Mouse (Mus musculus) limb, embryonic 14.5 days (tissue): ENCODE data around the gene Smg9. TPM values are rescaled to one million over a fixed set of nuclear protein-coding genes. Genes with fewer than 3 reads are reported as not detected.

ENCODE experiments used
- ATAC-seq: fragments of 200-750 bp; cut with Nextera tagmentation; 2 replicates; pipeline ENCODE4 v1.8.0; 2017; ENCODE audit warnings: low read depth, moderate number of reproducible peaks, moderate TSS enrichment; ENCODE audit not compliant: low FRiP score
- DNase-seq: peaks from one replicate; pipeline ENCODE4 v3.0.0-alpha.2; 2015; ENCODE audit warnings: low spot score
- H3K27ac ChIP-seq: fragments of 300-500 bp; sonication (generic); replicated peaks from 2 replicates; pipeline ENCODE4 v1.5.1; 2014; ENCODE audit warnings: low read depth, mild to moderate bottlenecking, low read length, moderate library complexity, mixed read lengths
- H3K27me3 ChIP-seq: fragments of 300-500 bp; sonication (generic); 2 replicates; pipeline ENCODE4 v1.6.1; 2014; ENCODE audit warnings: low read length, mixed read lengths; ENCODE audit not compliant: control insufficient read depth, insufficient read depth
- H3K36me3 ChIP-seq: fragments of 300-500 bp; sonication (generic); 2 replicates; pipeline ENCODE4 v1.6.1; 2014; ENCODE audit warnings: mild to moderate bottlenecking, low read length, moderate library complexity, mixed read lengths; ENCODE audit not compliant: control insufficient read depth, insufficient read depth
- H3K4me1 ChIP-seq: fragments of 300-500 bp; sonication (generic); 2 replicates; pipeline ENCODE4 v1.6.1; 2014; ENCODE audit warnings: antibody characterized with exemption, low read length, mixed read lengths; ENCODE audit not compliant: control insufficient read depth, insufficient read depth
- H3K4me2 ChIP-seq: fragments of 300-500 bp; sonication (generic); replicated peaks from 2 replicates; pipeline ENCODE4 v1.6.1; 2014; ENCODE audit warnings: low read depth, mild to moderate bottlenecking, low read length, moderate library complexity; ENCODE audit not compliant: severe bottlenecking
- H3K4me3 ChIP-seq: fragments of 300-500 bp; sonication (generic); replicated peaks from 2 replicates; pipeline ENCODE4 v1.5.1; 2014; ENCODE audit warnings: low read length
- H3K9ac ChIP-seq: fragments of 300-500 bp; sonication (generic); 2 replicates; pipeline ENCODE4 v1.6.1; 2014; ENCODE audit warnings: mild to moderate bottlenecking, low read depth, low read length, moderate library complexity; ENCODE audit not compliant: severe bottlenecking
- H3K9me3 ChIP-seq: fragments of 300-500 bp; sonication (generic); 2 replicates; pipeline ENCODE4 v1.6.1; 2016; ENCODE audit warnings: low read length; ENCODE audit not compliant: control insufficient read depth
- POLR2A ChIP-seq: fragments of 200-500 bp; IDR thresholded peaks from 2 replicates; pipeline ENCODE4 v1.8.0; 2012; ENCODE audit warnings: inconsistent platforms, mild to moderate bottlenecking, moderate library complexity, borderline replicate concordance; ENCODE audit not compliant: insufficient read depth, insufficient read length; ENCODE audit errors: extremely low read depth
- whole genome bisulfite sequencing: fragments of 180-500 bp; shearing (Covaris S2); extraction: QIAGEN DNeasy Blood & Tissue Kit; methylation state at CpG from one replicate; pipeline ENCODE4 v1.1.7; 2014; 5-methylcytosine and 5-hydroxymethylcytosine counted together
- polyA plus RNA-seq, 2 experiments: library from polyadenylated mRNA; depleted of rRNA in 1 of 2; stranded (reverse) in 1 of 2; unstranded in 1 of 2; fragments of >200 nt; fragmentation: Nextera tagmentation in 1 of 2; extraction: Ambion mirVana in 1 of 2; gene quantifications; 2 replicates each; pipeline versions ENCODE4 v1.2.1 to v1.2.3; 2012 to 2014

The Smg9 gene
- polyA plus RNA-seq, 2 experiments: 23.2 to 44.3 TPM

- WGBS: 9% methylated on average over 11 of the region's 11 CpGs
- no peak overlapping the region for H3K4me2 ChIP-seq
- DNase-seq: peak; percentile 78
- ATAC-seq: no peak
- H3K9ac ChIP-seq: no peak overlapping the region
- H3K4me3 ChIP-seq: no peak overlapping the region
- no peaks in the 10 kb centered on the region for H3K36me3 ChIP-seq
- H3K27ac ChIP-seq: no peak overlapping the region
- peaks cover 11% of the 10 kb centered on the region for H3K4me1 ChIP-seq
- H3K27me3 ChIP-seq: no peaks in the 10 kb centered on the region
- H3K9me3 ChIP-seq: no peaks in the 10 kb centered on the region
- TF ChIP-seq POLR2A: no peak
Observed at GRCm38 (mm10) chr7:24384827-24385226, 14.6 kb upstream of the Smg9 start.

- 84% methylated on average over 10 of the region's 10 CpGs for WGBS
- peaks cover 14% of the 10 kb centered on the region for H3K4me1 ChIP-seq
- H3K27me3 ChIP-seq: no peaks in the 10 kb centered on the region
- no peak for TF ChIP-seq POLR2A
- no peak overlapping the region for H3K9ac ChIP-seq
- DNase-seq (no peak), ATAC-seq (no peak)
- no peaks in the 10 kb centered on the region for H3K9me3 ChIP-seq
- H3K27ac ChIP-seq: no peak overlapping the region
- no peak overlapping the region for H3K4me2 ChIP-seq
- H3K4me3 ChIP-seq: no peak overlapping the region
- no peaks in the 10 kb centered on the region for H3K36me3 ChIP-seq
Observed at GRCm38 (mm10) chr7:24387059-24387556, 12.3 kb upstream of the Smg9 start.

- Histone ChIP-seq H3K4me3 (no peak overlapping the region), H3K9me3 (no peaks in the 10 kb centered on the region), H3K9ac (no peak overlapping the region), H3K4me1 (peaks cover 20% of the 10 kb centered on the region), H3K27me3 (no peaks in the 10 kb centered on the region), H3K36me3 (no peaks in the 10 kb centered on the region), H3K27ac (no peak overlapping the region), H3K4me2 (no peak overlapping the region)
- DNase-seq (no peak), ATAC-seq (no peak)
- TF ChIP-seq POLR2A: no peak
- WGBS: 51% methylated on average over 13 of the region's 13 CpGs
Observed at GRCm38 (mm10) chr7:24389516-24390187, 9.8 kb upstream of the Smg9 start.

GRCm38 (mm10) chr7:24390512-24390911 is 8.9 kb upstream of the Smg9 start:
- Histone ChIP-seq H3K36me3 (no peaks in the 10 kb centered on the region), H3K27me3 (no peaks in the 10 kb centered on the region), H3K4me1 (peaks cover 25% of the 10 kb centered on the region), H3K4me2 (peak overlapping the region; percentile 32), H3K9ac (no peak overlapping the region), H3K9me3 (no peaks in the 10 kb centered on the region), H3K27ac (no peak overlapping the region), H3K4me3 (no peak overlapping the region)
- 28% methylated on average over 7 of the region's 7 CpGs for WGBS
- no peak for TF ChIP-seq POLR2A
- no peak for DNase-seq
- no peak for ATAC-seq

- DNase-seq (peak; percentile 75), ATAC-seq (peak; percentile 82)
- Histone ChIP-seq H3K4me3 (0 out of 2 replicates have a peak overlapping the region, but pooled peaks have one; percentile 7), H3K4me2 (peak overlapping the region; percentile 32), H3K27me3 (no peaks in the 10 kb centered on the region), H3K4me1 (peaks cover 25% of the 10 kb centered on the region), H3K27ac (no peak overlapping the region), H3K9me3 (no peaks in the 10 kb centered on the region), H3K36me3 (no peaks in the 10 kb centered on the region), H3K9ac (peak overlapping the region; percentile 43; the same call in 1 of the 2 replicates)
- no peak for TF ChIP-seq POLR2A
- WGBS: under 1% methylated on average over 5 of the region's 5 CpGs
Observed at GRCm38 (mm10) chr7:24391077-24391476, 8.3 kb upstream of the Smg9 start.
